Mouse (Mus musculus) midbrain, embryonic 13.5 days (tissue): ENCODE results near the gene Golph3. TPM values are rescaled to one million over a fixed set of nuclear protein-coding genes. Genes with fewer than 3 reads are reported as not detected.

ENCODE experiments used
- ATAC-seq: fragments of 200-750 bp; cut with Nextera tagmentation; 2 replicates; pipeline ENCODE4 v1.8.0; 2017; ENCODE audit warnings: mild to moderate bottlenecking, moderate TSS enrichment, moderate library complexity
- H3K27ac ChIP-seq: fragments of 300-500 bp; sonication (generic); 2 replicates; pipeline ENCODE4 v1.5.1; 2015; ENCODE audit warnings: inconsistent platforms, mild to moderate bottlenecking, moderate library complexity
- H3K27me3 ChIP-seq: fragments of 300-500 bp; sonication (generic); 2 replicates; pipeline ENCODE4 v1.6.1; 2015; ENCODE audit warnings: mild to moderate bottlenecking, inconsistent platforms
- H3K36me3 ChIP-seq: fragments of 300-500 bp; sonication (generic); 2 replicates; pipeline ENCODE4 v1.6.1; 2015; ENCODE audit warnings: mild to moderate bottlenecking, inconsistent platforms
- H3K4me1 ChIP-seq: fragments of 300-500 bp; sonication (generic); replicated peaks from 2 replicates; pipeline ENCODE4 v1.6.1; 2015; ENCODE audit warnings: inconsistent platforms
- H3K4me2 ChIP-seq: fragments of 300-500 bp; sonication (generic); replicated peaks from 2 replicates; pipeline ENCODE4 v1.6.1; 2015; ENCODE audit warnings: moderate library complexity, mild to moderate bottlenecking, inconsistent platforms
- H3K4me3 ChIP-seq: fragments of 300-500 bp; sonication (generic); replicated peaks from 2 replicates; pipeline ENCODE4 v1.5.1; 2015; ENCODE audit warnings: mild to moderate bottlenecking, inconsistent platforms
- H3K9ac ChIP-seq: fragments of 300-500 bp; sonication (generic); replicated peaks from 2 replicates; pipeline ENCODE4 v1.6.1; 2015; ENCODE audit warnings: mild to moderate bottlenecking, inconsistent platforms
- H3K9me3 ChIP-seq: fragments of 300-500 bp; sonication (generic); 2 replicates; pipeline ENCODE4 v1.6.1; 2016; ENCODE audit warnings: mild to moderate bottlenecking, inconsistent platforms
- WGBS: fragments of 180-500 bp; shearing (Covaris S2); methylation state at CpG from one replicate; pipeline ENCODE4 v1.1.7; 2015; 5-methylcytosine and 5-hydroxymethylcytosine counted together
- polyA plus RNA-seq: library from polyadenylated mRNA; unstranded; fragments of >200 nt; fragmentation: Nextera tagmentation; extraction: Ambion mirVana; gene quantifications from 2 replicates; pipeline ENCODE4 v1.2.1, GENCODE M21; 2015

Gene Golph3
- polyA plus RNA-seq, 1 experiment from 2014 or later, result 70.8 TPM

DNA sequence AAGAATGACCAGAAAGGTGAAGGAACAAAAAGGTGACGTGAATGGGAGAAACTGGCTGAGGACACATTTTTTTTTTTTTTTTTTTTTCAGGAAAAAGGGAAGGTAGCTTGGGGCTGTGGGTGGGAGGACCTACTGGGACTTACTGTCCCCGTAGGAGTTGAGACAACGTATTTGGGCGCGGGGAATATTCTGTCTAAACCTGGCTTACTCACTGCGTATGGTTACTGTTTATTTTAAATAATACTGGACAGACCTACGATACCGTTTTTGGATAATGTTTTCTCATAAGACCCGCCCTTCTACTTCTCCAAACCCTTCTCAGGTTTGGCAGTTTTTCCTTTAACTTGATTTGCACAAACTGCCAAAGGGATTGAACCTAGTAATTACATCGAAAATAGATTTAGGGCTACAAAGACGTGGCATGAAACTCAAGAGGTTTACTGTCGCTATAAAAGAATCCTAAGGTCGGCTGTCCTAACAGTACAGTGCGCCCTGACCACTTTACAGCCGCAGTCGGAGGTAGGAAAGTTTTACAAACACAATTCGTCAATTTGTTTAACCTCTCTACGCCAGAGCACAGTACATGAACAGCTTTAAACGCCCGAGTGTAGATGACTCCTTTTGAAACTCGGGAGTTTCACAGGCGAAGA lies 684 bp upstream of the Golph3 start:
- Histone ChIP-seq H3K9ac (peak overlapping the region; percentile 95), H3K9me3 (no peaks in the 10 kb centered on the region), H3K27ac (peak overlapping the region; percentile 89), H3K4me3 (peak overlapping the region; percentile 89), H3K27me3 (peaks cover 16% of the 10 kb centered on the region), H3K4me1 (peaks cover 33% of the 10 kb centered on the region), H3K36me3 (no peaks in the 10 kb centered on the region), H3K4me2 (peak overlapping the region; percentile 74)
- no peak for ATAC-seq
- WGBS, result 7% methylated on average over 22 of the region's 22 CpGs

DNA sequence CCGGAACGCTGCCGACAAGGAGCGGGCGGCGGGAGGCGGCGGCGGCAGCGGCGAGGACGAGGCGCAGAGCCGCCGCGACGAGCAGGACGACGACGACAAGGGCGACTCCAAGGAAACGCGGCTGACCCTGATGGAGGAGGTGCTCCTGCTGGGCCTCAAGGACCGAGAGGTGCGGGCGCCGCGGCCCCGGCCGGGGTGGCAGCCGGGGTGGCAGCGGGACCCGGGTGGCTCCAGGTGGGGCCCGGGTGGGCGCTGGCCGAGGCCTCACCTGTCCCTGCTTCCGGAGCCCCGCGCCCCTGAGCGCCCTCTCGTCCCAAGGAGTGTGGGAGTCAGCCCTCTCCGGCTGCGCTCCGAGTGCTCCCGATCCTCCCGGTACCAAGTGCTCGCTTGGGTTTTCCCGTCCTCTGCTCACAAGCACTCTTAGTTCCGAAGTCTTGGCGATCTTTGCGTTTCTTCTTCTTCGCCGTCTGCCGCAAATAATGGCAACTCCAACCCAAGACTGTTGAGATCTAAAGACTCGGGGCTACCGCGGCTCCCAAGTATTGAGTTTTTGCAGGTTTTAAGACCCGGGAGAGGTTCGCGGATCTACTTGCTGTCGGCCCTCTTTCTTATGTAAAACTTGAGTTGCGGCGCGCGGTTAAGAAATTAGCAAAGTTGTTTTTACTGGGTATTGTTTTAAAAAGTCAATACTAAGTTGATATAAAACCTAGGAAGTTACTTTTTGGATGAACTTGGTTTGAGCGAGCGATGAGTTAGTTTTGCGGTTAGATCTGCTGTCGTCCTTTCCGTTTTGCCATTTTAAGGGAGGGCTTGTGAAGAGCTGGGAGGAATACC lies 755 bp downstream of the Golph3 start, which contains the start of gene 1810049J17Rik:
TSS of gene 1810049J17Rik (minus strand) at position 112 of the 834 bp plus-strand sequence.
- H3K27ac ChIP-seq, result peak within 1 kb of the TSS; percentile 89
- peak; percentile 53 for ATAC-seq
- peak within 1 kb of the TSS; percentile 95 for H3K9ac ChIP-seq
- no peaks in the 10 kb centered on the region for H3K36me3 ChIP-seq
- peak within 1 kb of the TSS; percentile 74 for H3K4me2 ChIP-seq
- H3K4me3 ChIP-seq, result peak within 1 kb of the TSS; percentile 89
- peaks cover 42% of the 10 kb centered on the region for H3K4me1 ChIP-seq
- H3K9me3 ChIP-seq, result no peaks in the 10 kb centered on the region
- H3K27me3 ChIP-seq, result peaks cover 16% of the 10 kb centered on the region
- under 1% methylated on average over 63 of the region's 70 CpGs for WGBS

DNA sequence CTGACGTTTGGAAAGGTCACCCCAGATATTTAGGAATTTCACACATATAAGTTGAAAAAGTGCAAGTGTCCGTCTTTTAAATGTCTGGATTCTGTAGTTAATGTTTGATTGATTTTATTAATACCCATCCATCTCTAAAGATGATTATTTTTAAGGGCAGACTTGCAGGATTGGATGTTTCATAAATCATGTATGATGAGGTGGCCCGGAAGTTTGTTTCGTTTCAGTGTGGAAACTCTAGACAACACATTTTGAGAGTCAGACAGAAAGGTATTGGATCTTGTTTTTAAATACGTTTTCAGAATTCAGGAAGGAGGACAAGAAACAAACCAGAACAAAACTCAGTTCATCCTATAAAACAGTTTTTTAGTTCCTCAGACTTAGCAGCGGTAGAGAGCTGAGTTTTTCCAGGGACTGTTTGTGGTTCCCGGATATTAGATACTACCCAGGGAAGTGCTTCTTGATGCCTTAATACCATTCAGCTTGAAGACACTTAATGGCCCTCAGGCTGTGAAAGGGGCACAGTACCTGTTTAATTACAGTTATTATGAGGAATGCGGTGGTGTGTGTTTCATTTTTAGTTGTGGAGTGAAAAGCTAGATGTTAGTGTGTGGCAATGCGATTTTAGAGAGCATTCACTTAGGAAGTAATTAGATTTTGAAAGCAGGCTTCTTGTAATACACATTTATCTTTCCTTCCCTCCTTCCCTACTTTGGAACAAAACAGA lies 1.6 kb downstream of the Golph3 start:
- H3K4me1 ChIP-seq, result peaks cover 42% of the 10 kb centered on the region
- H3K27ac ChIP-seq, result no peak overlapping the region
- H3K9ac ChIP-seq, result peak overlapping the region; percentile 95
- WGBS, result 18% methylated on average over 9 of the region's 9 CpGs
- H3K4me3 ChIP-seq, result peak overlapping the region; percentile 89
- H3K4me2 ChIP-seq, result peak overlapping the region; percentile 74
- H3K36me3 ChIP-seq, result no peaks in the 10 kb centered on the region
- ATAC-seq, result no peak
- H3K27me3 ChIP-seq, result peaks cover 16% of the 10 kb centered on the region
- no peaks in the 10 kb centered on the region for H3K9me3 ChIP-seq

DNA sequence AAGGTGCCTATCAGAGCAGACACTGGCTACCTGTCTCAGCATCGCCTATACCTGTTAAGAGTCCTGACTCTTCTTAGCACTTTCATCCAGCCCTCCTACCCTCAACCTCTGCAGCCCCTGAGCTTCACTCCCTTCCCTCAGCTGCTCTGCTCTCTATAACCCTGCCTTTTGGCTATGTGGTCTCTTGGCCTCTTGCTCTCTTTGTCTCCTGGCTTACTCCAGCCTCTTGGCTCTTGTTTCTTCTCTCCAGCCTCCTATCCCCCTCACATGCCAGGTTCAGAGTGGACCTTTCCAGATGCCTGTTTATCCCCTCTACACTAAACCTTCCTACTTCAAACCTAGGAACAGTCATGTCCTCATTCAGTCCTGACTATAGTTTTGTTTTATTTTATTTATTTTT lies 3.1 kb downstream of the Golph3 start:
- H3K9me3 ChIP-seq, result no peaks in the 10 kb centered on the region
- H3K27me3 ChIP-seq, result peaks cover 8% of the 10 kb centered on the region; the same call in 1 of the 2 replicates
- peak overlapping the region; percentile 11; the same call in 1 of the 2 replicates for H3K4me3 ChIP-seq
- ATAC-seq, result no peak
- 90% methylated on average over 1 of the region's 1 CpGs for WGBS
- H3K36me3 ChIP-seq, result no peaks in the 10 kb centered on the region
- no peak overlapping the region; the same call in 1 of the 2 replicates for H3K9ac ChIP-seq
- peak overlapping the region; percentile 25; the same call in 1 of the 2 replicates for H3K4me2 ChIP-seq
- peaks cover 42% of the 10 kb centered on the region for H3K4me1 ChIP-seq
- no peak overlapping the region for H3K27ac ChIP-seq

DNA sequence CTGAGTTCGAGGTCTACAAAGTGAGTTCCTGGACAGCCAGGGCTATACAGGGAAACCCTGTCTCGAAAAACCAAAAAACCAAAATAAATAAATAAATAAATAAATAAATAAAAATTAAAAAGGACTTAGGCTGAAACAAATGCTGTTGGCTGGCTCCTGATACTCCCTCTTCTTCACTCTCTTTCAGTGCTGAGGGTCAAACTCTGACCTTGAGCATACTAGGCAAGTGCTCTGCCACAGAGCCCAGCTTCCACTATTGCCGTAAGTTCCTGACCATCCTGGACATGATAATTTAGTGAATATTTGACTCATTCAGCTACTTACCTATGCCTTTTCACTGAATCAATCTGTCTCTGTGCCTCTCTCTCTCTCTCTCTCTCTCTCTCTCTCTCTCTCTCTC lies 9.1 kb downstream of the Golph3 start:
- H3K4me1 ChIP-seq, result peaks cover 17% of the 10 kb centered on the region
- no peaks in the 10 kb centered on the region for H3K36me3 ChIP-seq
- no peak for ATAC-seq
- WGBS, result 94% methylated on average over 3 of the region's 3 CpGs
- H3K27ac ChIP-seq, result no peak overlapping the region
- no peaks in the 10 kb centered on the region for H3K9me3 ChIP-seq
- no peaks in the 10 kb centered on the region for H3K27me3 ChIP-seq
- H3K9ac ChIP-seq, result no peak overlapping the region
- H3K4me2 ChIP-seq, result no peak overlapping the region
- H3K4me3 ChIP-seq, result no peak overlapping the region

DNA sequence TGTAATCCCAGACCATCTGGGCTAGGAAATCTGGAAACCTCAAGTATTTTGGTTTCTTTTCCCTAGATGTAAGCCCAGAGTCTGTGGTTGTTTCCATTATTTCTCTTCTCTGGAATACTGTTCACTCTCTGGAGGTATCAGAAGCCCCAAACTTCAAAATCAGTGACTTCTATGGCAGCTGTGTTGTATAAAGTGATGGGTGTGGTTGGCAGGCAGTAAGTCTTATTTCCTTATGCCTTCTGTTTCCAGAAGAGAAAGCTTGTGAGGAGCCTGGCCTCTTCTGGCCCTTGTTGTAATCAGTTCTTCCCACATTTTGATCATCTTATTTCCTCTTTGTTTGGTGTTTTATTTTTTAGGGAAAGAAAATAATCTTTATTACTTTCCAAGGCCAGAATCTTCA lies 9.6 kb downstream of the Golph3 start:
- no peak overlapping the region for H3K4me3 ChIP-seq
- ATAC-seq, result no peak
- H3K9me3 ChIP-seq, result no peaks in the 10 kb centered on the region
- no peak overlapping the region for H3K9ac ChIP-seq
- H3K27ac ChIP-seq, result no peak overlapping the region
- no peak overlapping the region for H3K4me2 ChIP-seq
- peaks cover 13% of the 10 kb centered on the region for H3K4me1 ChIP-seq
- H3K27me3 ChIP-seq, result no peaks in the 10 kb centered on the region
- no peaks in the 10 kb centered on the region for H3K36me3 ChIP-seq

DNA sequence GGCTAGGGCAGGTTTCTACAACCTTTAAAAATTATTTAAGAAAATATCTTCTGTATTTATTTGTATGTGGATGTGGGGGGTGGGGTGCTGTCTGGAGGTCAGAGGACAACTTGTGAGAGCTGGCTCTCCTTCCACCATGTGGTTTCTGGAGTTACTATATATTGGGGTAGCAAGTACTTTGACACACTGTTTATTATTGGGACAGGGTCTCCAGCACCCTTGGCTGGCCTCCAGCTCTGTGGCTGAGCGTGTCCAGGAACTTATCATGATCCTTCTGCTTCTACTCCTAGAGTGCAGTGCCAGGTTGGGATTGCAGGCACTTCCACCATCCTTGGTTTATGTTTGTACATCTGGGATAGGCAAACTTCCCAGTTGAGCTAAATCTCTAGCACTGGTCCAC lies 10.1 kb downstream of the Golph3 start:
- Histone ChIP-seq H3K36me3 (no peaks in the 10 kb centered on the region), H3K4me3 (no peak overlapping the region), H3K9me3 (no peaks in the 10 kb centered on the region), H3K4me2 (no peak overlapping the region), H3K9ac (no peak overlapping the region), H3K27ac (no peak overlapping the region), H3K27me3 (no peaks in the 10 kb centered on the region), H3K4me1 (peaks cover 11% of the 10 kb centered on the region)
- ATAC-seq, result no peak
- 77% methylated on average over 1 of the region's 1 CpGs for WGBS

DNA sequence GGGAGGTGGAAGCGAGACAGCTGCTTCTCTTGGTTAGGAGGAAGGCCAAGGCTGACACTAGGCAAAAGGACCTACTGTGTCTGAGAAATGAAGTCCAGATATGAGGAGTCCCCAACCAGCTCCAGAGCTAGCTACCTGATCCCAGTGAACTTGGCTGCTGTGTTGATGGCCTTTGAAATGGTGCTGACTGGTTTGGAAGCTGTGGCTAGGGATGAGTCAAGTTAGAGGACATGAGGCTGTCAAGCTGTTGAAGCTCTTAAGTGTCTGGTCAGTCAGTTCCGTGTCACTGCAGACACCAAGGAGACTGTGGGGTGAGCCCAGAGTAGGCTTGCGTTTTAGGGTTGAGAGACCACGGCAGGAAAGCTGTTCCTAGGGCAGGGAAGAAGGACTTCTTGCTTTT lies 13.1 kb downstream of the Golph3 start:
- no peaks in the 10 kb centered on the region for H3K36me3 ChIP-seq
- WGBS, result 76% methylated on average over 4 of the region's 4 CpGs
- peaks cover 12% of the 10 kb centered on the region for H3K4me1 ChIP-seq
- no peak overlapping the region for H3K9ac ChIP-seq
- H3K27ac ChIP-seq, result no peak overlapping the region
- H3K9me3 ChIP-seq, result no peaks in the 10 kb centered on the region
- no peaks in the 10 kb centered on the region for H3K27me3 ChIP-seq
- no peak overlapping the region for H3K4me2 ChIP-seq
- H3K4me3 ChIP-seq, result no peak overlapping the region
- no peak for ATAC-seq

DNA sequence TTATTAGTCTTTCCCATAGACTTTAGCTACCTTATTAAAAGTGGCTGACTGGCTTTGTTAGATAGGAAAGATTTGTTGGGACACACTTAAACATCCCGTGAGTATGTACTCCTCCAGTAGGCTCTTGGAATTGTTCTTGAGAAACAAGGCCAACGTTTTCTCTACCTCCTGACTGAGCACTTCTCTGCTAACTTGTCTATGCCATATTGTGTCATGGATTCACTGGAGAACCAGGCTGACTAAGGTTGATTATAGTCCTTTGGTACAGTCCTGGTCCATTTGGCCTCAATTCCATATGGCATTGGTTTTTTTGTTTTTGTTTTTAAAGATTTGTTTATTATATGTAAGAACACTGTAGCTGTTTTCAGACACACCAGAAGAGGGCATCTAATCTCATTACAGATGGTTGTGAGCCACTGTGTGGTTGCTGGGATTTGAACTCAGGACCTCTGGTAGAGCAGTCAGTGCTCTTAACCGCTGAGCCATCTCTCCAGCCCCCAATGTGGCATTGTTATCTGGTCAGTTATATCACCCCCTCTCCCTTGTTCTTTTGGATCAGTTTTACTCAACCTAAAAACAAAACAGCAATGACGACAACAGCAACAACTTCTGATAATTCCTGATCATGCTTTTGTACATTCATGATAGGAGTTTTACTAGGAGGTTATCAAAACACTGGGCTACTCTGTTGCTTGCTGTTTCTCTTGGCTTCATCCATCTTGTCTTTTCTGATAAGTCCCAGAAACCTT lies 16.0 kb downstream of the Golph3 start:
- H3K27me3 ChIP-seq, result no peaks in the 10 kb centered on the region
- H3K9ac ChIP-seq, result no peak overlapping the region
- peaks cover 24% of the 10 kb centered on the region for H3K4me1 ChIP-seq
- 91% methylated on average over 4 of the region's 4 CpGs for WGBS
- no peaks in the 10 kb centered on the region for H3K36me3 ChIP-seq
- no peak for ATAC-seq
- H3K27ac ChIP-seq, result no peak overlapping the region
- H3K4me2 ChIP-seq, result no peak overlapping the region
- no peak overlapping the region for H3K4me3 ChIP-seq
- no peaks in the 10 kb centered on the region for H3K9me3 ChIP-seq

DNA sequence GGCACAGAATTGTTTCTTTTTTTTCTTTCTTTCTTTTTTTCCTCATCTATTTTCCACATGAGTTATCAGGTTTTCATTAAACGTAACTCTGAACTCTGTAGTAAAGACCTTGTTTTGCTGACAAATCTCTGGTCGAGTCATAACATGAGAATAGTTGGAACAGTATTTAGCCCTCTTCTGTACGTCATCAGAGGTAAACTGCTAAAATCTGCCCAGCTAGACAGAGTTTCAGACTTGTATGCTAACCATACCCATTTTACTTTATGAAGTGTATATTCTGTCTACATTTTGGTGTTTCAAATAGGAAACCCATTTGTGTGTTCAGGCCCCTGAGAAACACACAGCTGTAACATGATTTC lies 16.5 kb downstream of the Golph3 start:
- WGBS, result 85% methylated on average over 3 of the region's 3 CpGs
- peaks cover 24% of the 10 kb centered on the region for H3K4me1 ChIP-seq
- H3K27ac ChIP-seq, result no peak overlapping the region
- H3K9me3 ChIP-seq, result no peaks in the 10 kb centered on the region
- ATAC-seq, result no peak
- no peak overlapping the region for H3K4me2 ChIP-seq
- no peak overlapping the region for H3K9ac ChIP-seq
- H3K36me3 ChIP-seq, result no peaks in the 10 kb centered on the region
- no peaks in the 10 kb centered on the region for H3K27me3 ChIP-seq
- H3K4me3 ChIP-seq, result no peak overlapping the region

DNA sequence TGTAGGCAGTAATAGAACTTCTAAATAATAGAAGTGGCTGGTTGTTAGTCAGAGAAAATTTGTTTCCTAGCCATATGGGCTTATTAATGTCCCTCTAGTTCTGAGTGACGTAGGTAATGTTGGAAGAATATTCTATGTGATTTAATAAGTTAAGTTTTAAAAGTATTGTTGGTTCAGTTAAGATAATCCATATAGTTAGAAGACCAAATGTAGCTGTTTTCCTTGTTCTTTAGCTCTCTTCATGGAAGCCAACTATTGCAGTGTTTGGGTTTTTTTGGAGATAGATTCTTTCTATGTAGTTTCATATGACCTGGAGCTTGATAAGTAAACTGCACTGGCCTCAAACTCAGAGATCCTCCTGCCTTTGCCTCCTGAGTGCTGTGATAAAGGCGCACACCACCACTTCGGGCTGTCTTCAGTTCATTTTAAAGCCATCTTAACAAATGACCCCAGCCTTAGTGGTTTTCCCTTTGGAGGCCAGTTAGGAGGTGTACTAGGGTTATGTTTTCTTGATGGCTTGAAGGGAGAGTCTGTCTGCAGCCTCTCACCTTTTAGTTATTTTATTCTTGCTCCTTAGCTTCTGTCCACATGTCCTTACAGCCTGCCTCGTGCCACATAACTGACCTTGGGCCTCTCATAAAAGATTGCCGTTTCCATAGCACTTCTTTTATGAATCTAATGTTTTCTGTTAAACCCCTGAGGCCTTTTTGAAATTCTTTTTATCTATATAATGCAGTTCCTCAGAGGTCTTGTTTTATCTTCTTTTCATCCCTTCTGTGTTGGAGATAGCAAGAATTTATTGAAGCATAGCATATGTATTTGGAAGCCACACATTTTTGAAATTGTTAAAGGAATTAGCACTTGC lies 19.5 kb downstream of the Golph3 start:
- ATAC-seq, result no peak
- no peak overlapping the region for H3K4me3 ChIP-seq
- H3K27ac ChIP-seq, result no peak overlapping the region; the same call in 1 of the 2 replicates
- H3K4me2 ChIP-seq, result no peak overlapping the region
- WGBS, result 32% methylated on average over 5 of the region's 5 CpGs
- H3K9me3 ChIP-seq, result no peaks in the 10 kb centered on the region
- peaks cover 20% of the 10 kb centered on the region for H3K4me1 ChIP-seq
- no peaks in the 10 kb centered on the region for H3K27me3 ChIP-seq
- peaks cover 17% of the 10 kb centered on the region for H3K36me3 ChIP-seq
- no peak overlapping the region for H3K9ac ChIP-seq
